Mouse (Mus musculus): ENCODE data around the gene Eif2s2.

- TF ChIP-seq MXI1 (IDR thresholded peaks at IDR 0.05; ENCODE audit: low read depth, low read length) (no peak), MAZ (IDR thresholded peaks at IDR 0.05; ENCODE audit: low read depth, low read length) (no peak), SIN3A (IDR thresholded peaks at IDR 0.05; ENCODE audit: low read length) (no peak), KAT2A (IDR thresholded peaks at IDR 0.05; ENCODE audit: insufficient replicate concordance, low read length) (no peak), CHD1 (IDR thresholded peaks at IDR 0.05; ENCODE audit: low read depth, low read length) (no peak), EP300 (IDR thresholded peaks at IDR 0.05; ENCODE audit: low read length) (no peak), TCF12 (IDR thresholded peaks at IDR 0.05; ENCODE audit: low read depth, low read length) (no peak), USF2 (conservative IDR thresholded peaks at IDR 0.05; ENCODE audit: low read depth, low read length) (no peak)
These were observed 813 bp upstream of the Eif2s2 start for GRCm38 (mm10) chr2:154893548-154893947.
